8 mouse cellular contexts compared by ENCODE assay signal in genomic region chr7:27731946-27732345, GRCm38 (mm10). TPM values are rescaled to one million over a fixed set of nuclear protein-coding genes. Genes with fewer than 3 reads are reported as not detected.
A peak's percentile ranks its signal among the peaks of the same experiment; 100 is the strongest.
DNase-seq lines count a peak whose midpoint lies in the region; ATAC-seq and TF ChIP-seq lines count a peak whose summit lies in the region.

No protein-coding gene starts in this region.

- peak overlapping the region; percentile 96 for H3K27ac ChIP-seq in kidney, embryonic 16.5 days (ENCODE audit: low read length)
- H3K27ac ChIP-seq in bone marrow macrophage, adult 2 months (ENCODE audit: insufficient read depth, low read depth, low read length) = peak overlapping the region; percentile 65; the same call in 1 of the 2 replicates
- peak overlapping the region; percentile 96 for H3K27ac ChIP-seq in hindbrain, embryonic 15.5 days (replicated peaks)

- TF ChIP-seq POLR2A in bone marrow macrophage, adult 2 months (IDR thresholded peaks at IDR 0.05; ENCODE audit: borderline replicate concordance, low read depth, low read length) = no peak

- H3K4me3 ChIP-seq in kidney, embryonic 16.5 days (ENCODE audit: low read length) = peak overlapping the region; percentile 76
- H3K4me3 ChIP-seq in bone marrow macrophage, adult 2 months (ENCODE audit: insufficient read depth, low read length) = peak overlapping the region; percentile 87
- H3K4me3 ChIP-seq in hindbrain, embryonic 15.5 days = peak overlapping the region; percentile 68

- H3K9me3 ChIP-seq in kidney, embryonic 16.5 days (ENCODE audit: low read length) = no peaks in the 10 kb centered on the region
- no peaks in the 10 kb centered on the region for H3K9me3 ChIP-seq in hindbrain, embryonic 15.5 days

- WGBS in kidney, embryonic 16.5 days = 7% methylated on average over 12 of the region's 12 CpGs
- 2% methylated on average over 12 of the region's 12 CpGs for WGBS in hindbrain, embryonic 15.5 days

- no peak for ATAC-seq in kidney, embryonic 16.5 days (ENCODE audit: low FRiP score, low TSS enrichment)
- no peak; the same call in 1 of the 2 replicates for ATAC-seq in hindbrain, embryonic 15.5 days (ENCODE audit: low FRiP score, low read depth)

- DNase-seq in kidney, postnatal 10 days = no peak
- peak; percentile 61 for DNase-seq in naive thymus-derived CD4-positive, alpha-beta T cell, adult 2 months (ENCODE audit: low read depth)
- DNase-seq in right cerebral cortex, adult 2 months (ENCODE audit: low spot score in 2 of 2) = no peak
- DNase-seq in left cerebral cortex, adult 18-20 months (ENCODE audit: low spot score in 2 of 2) = no peak
- no peak for DNase-seq in adrenal gland, postnatal 36 days

- H3K9ac ChIP-seq in kidney, embryonic 16.5 days (replicated peaks; ENCODE audit: low read length) = peak overlapping the region; percentile 94
- H3K9ac ChIP-seq in hindbrain, embryonic 15.5 days = peak overlapping the region; percentile 87

- H3K4me2 ChIP-seq in kidney, embryonic 16.5 days (replicated peaks; ENCODE audit: low read depth, low read length) = peak overlapping the region; percentile 80
- H3K4me2 ChIP-seq in hindbrain, embryonic 15.5 days = peak overlapping the region; percentile 61

- peaks cover 8% of the 10 kb centered on the region for H3K4me1 ChIP-seq in kidney, embryonic 16.5 days (ENCODE audit: insufficient read depth, low read length)
- H3K4me1 ChIP-seq in bone marrow macrophage, adult 2 months (ENCODE audit: control insufficient read depth, insufficient read depth, low read length) = peaks cover 15% of the 10 kb centered on the region
- H3K4me1 ChIP-seq in hindbrain, embryonic 15.5 days (replicated peaks) = peaks cover 39% of the 10 kb centered on the region

- H3K27me3 ChIP-seq in kidney, embryonic 16.5 days (ENCODE audit: insufficient read depth, low read length) = no peaks in the 10 kb centered on the region
- no peaks in the 10 kb centered on the region for H3K27me3 ChIP-seq in hindbrain, embryonic 15.5 days

- no peaks in the 10 kb centered on the region for H3K36me3 ChIP-seq in kidney, embryonic 16.5 days (ENCODE audit: insufficient read depth, low read length)
- H3K36me3 ChIP-seq in hindbrain, embryonic 15.5 days = no peaks in the 10 kb centered on the region

- TF ChIP-seq CTCF in bone marrow macrophage, adult 2 months (IDR thresholded peaks at IDR 0.05; ENCODE audit: low read depth, low read length) = no peak

RNA-seq across cellular contexts. Expression of gene Zfp60, which starts 0.8 kb away (rescaled TPM):
- polyA plus RNA-seq in kidney, embryonic 16.5 days (2015; fragmentation: Nextera tagmentation; extraction: Ambion mirVana) = 36.8 and 45.6 TPM in 2 replicates
- 8.3 and 8.9 TPM in 2 replicates for polyA plus RNA-seq in bone marrow macrophage, adult 2 months (2012; ENCODE audit: insufficient read depth, insufficient read length, missing spikeins)
- 97.5 and 99.8 TPM in 2 replicates for polyA plus RNA-seq in hindbrain, embryonic 15.5 days (2015; fragmentation: Nextera tagmentation; extraction: Ambion mirVana)
- total RNA-seq in left cerebral cortex, adult 18-20 months (2021) = 10 to 100 TPM; 35.7 to 36.0 TPM
- total RNA-seq in adrenal gland, postnatal 36 days (2021) = 10 to 100 TPM; 13.2 to 14.5 TPM

RNA-seq across cellular contexts. Expression of gene Zfp607b, which starts 42.8 kb away (rescaled TPM):
- polyA plus RNA-seq in kidney, embryonic 16.5 days (2015; fragmentation: Nextera tagmentation; extraction: Ambion mirVana) = 4.0 and 5.4 TPM in 2 replicates
- 4.8 and 5.6 TPM in 2 replicates for polyA plus RNA-seq in bone marrow macrophage, adult 2 months (2012; ENCODE audit: insufficient read depth, insufficient read length, missing spikeins)
- 13.4 and 13.8 TPM in 2 replicates for polyA plus RNA-seq in hindbrain, embryonic 15.5 days (2015; fragmentation: Nextera tagmentation; extraction: Ambion mirVana)
- total RNA-seq in left cerebral cortex, adult 18-20 months (2021) = 10 to 100 TPM; 10.9 to 11.1 TPM
- 1 to 10 TPM; 1.2 to 2.3 TPM for total RNA-seq in adrenal gland, postnatal 36 days (2021)

RNA-seq across cellular contexts. Expression of gene Map3k10, which starts 57.5 kb away (rescaled TPM):
- polyA plus RNA-seq in kidney, embryonic 16.5 days (2015; fragmentation: Nextera tagmentation; extraction: Ambion mirVana) = 4.6 and 7.1 TPM in 2 replicates
- 12.2 and 12.6 TPM in 2 replicates for polyA plus RNA-seq in bone marrow macrophage, adult 2 months (2012; ENCODE audit: insufficient read depth, insufficient read length, missing spikeins)
- 20.8 and 21.0 TPM in 2 replicates for polyA plus RNA-seq in hindbrain, embryonic 15.5 days (2015; fragmentation: Nextera tagmentation; extraction: Ambion mirVana)
- 100 to 1,000 TPM; 192 to 197 TPM for total RNA-seq in left cerebral cortex, adult 18-20 months (2021)
- total RNA-seq in adrenal gland, postnatal 36 days (2021) = 10 to 100 TPM; 29.6 to 32.0 TPM
